Mouse (Mus musculus) stomach, embryonic 16.5 days (tissue): ENCODE data around the gene Sbno1. TPM values are rescaled to one million over a fixed set of nuclear protein-coding genes. Genes with fewer than 3 reads are reported as not detected.

Experiments used
- ATAC-seq: fragments of 200-750 bp; cut with Nextera tagmentation; 2 replicates; pipeline ENCODE4 v1.8.0; 2017; ENCODE audit warnings: moderate number of reproducible peaks, moderate TSS enrichment; ENCODE audit not compliant: insufficient read depth, low FRiP score
- H3K27ac ChIP-seq: fragments of 300-500 bp; sonication (generic); 2 replicates; pipeline ENCODE4 v1.5.1; 2014; ENCODE audit warnings: low read length
- H3K27me3 ChIP-seq: fragments of 300-500 bp; sonication (generic); 2 replicates; pipeline ENCODE4 v1.6.1; 2014; ENCODE audit warnings: low read length, control low read depth, mixed read lengths; ENCODE audit not compliant: control insufficient read depth, insufficient read depth
- H3K36me3 ChIP-seq: fragments of 300-500 bp; sonication (generic); 2 replicates; pipeline ENCODE4 v1.6.1; 2014; ENCODE audit warnings: low read length; ENCODE audit not compliant: control insufficient read depth, insufficient read depth
- H3K4me1 ChIP-seq: fragments of 300-500 bp; sonication (generic); 2 replicates; pipeline ENCODE4 v1.6.1; 2014; ENCODE audit warnings: low read length, control low read depth, mixed read lengths; ENCODE audit not compliant: control insufficient read depth, insufficient read depth
- H3K4me2 ChIP-seq: fragments of 300-500 bp; sonication (generic); 2 replicates; pipeline ENCODE4 v1.6.1; 2014; ENCODE audit warnings: low read depth, low read length, mixed read lengths
- H3K4me3 ChIP-seq: fragments of 300-500 bp; sonication (generic); replicated peaks from 2 replicates; pipeline ENCODE4 v1.5.1; 2014; ENCODE audit warnings: mild to moderate bottlenecking, low read length
- H3K9ac ChIP-seq: fragments of 300-500 bp; sonication (generic); 2 replicates; pipeline ENCODE4 v1.6.1; 2014; ENCODE audit warnings: low read length
- H3K9me3 ChIP-seq: fragments of 300-500 bp; sonication (generic); replicated peaks from 2 replicates; pipeline ENCODE4 v1.6.1; 2016; ENCODE audit warnings: low read length, control low read depth; ENCODE audit not compliant: control insufficient read depth
- WGBS: fragments of 180-500 bp; shearing (Covaris S2); extraction: QIAGEN DNeasy Blood & Tissue Kit; methylation state at CpG from one replicate; pipeline ENCODE4 v1.1.7; 2014; 5-methylcytosine and 5-hydroxymethylcytosine counted together
- microRNA-seq: library from miRNA; unstranded; fragments of <30 nt; microRNA quantifications from one replicate; pipeline ENCODE4, GENCODE M21; 2016
- polyA plus RNA-seq: library from polyadenylated mRNA; unstranded; fragments of >200 nt; fragmentation: Nextera tagmentation; extraction: Ambion mirVana; gene quantifications from 2 replicates; pipeline ENCODE4 v1.2.1, GENCODE M21; 2015

Gene Sbno1
- polyA plus RNA-seq, 1 experiment from 2014 or later: 70.4 TPM

- Histone ChIP-seq H3K27me3 (no peaks in the 10 kb centered on the region), H3K4me2 (no peak overlapping the region), H3K9me3 (no peaks in the 10 kb centered on the region), H3K27ac (no peak overlapping the region), H3K4me3 (no peak overlapping the region), H3K4me1 (peaks cover 17% of the 10 kb centered on the region), H3K36me3 (no peaks in the 10 kb centered on the region), H3K9ac (no peak overlapping the region)
- ATAC-seq: no peak
- WGBS: 84% methylated on average over 9 of the region's 9 CpGs
Measured at GRCm38 (mm10) chr5:124337103-124337502, 88.7 kb downstream of the Sbno1 start.

- no peak overlapping the region for H3K4me2 ChIP-seq
- no peaks in the 10 kb centered on the region for H3K36me3 ChIP-seq
- no peak overlapping the region for H3K4me3 ChIP-seq
- H3K9me3 ChIP-seq: no peaks in the 10 kb centered on the region
- peak; percentile 49; the same call in 1 of the 2 replicates for ATAC-seq
- no peaks in the 10 kb centered on the region for H3K27me3 ChIP-seq
- H3K4me1 ChIP-seq: peaks cover 17% of the 10 kb centered on the region
- peak overlapping the region; percentile 32 for H3K27ac ChIP-seq
- H3K9ac ChIP-seq: 0 out of 2 replicates have a peak overlapping the region, but pooled peaks have one; percentile 10
- 56% methylated on average over 6 of the region's 6 CpGs for WGBS
Measured at GRCm38 (mm10) chr5:124334392-124334791, 91.4 kb downstream of the Sbno1 start.

GRCm38 (mm10) chr5:124330086-124330485 is 95.7 kb downstream of the Sbno1 start:
- no peaks in the 10 kb centered on the region for H3K9me3 ChIP-seq
- peaks cover 9% of the 10 kb centered on the region; the same call in 1 of the 2 replicates for H3K4me1 ChIP-seq
- WGBS: 89% methylated on average over 6 of the region's 6 CpGs
- no peaks in the 10 kb centered on the region for H3K36me3 ChIP-seq
- no peak overlapping the region for H3K4me3 ChIP-seq
- H3K9ac ChIP-seq: no peak overlapping the region
- H3K27me3 ChIP-seq: no peaks in the 10 kb centered on the region
- ATAC-seq: no peak
- no peak overlapping the region for H3K27ac ChIP-seq
- no peak overlapping the region for H3K4me2 ChIP-seq

- no peaks in the 10 kb centered on the region for H3K9me3 ChIP-seq
- no peaks in the 10 kb centered on the region for H3K36me3 ChIP-seq
- H3K27me3 ChIP-seq: no peaks in the 10 kb centered on the region
- WGBS: under 1% methylated on average over 72 of the region's 72 CpGs
- peak within 1 kb of the TSS; percentile 92 for H3K27ac ChIP-seq
- H3K9ac ChIP-seq: peak within 1 kb of the TSS; percentile 78
- peak within 1 kb of the TSS; percentile 75 for H3K4me3 ChIP-seq
- peak; percentile 97 for ATAC-seq
- peak within 1 kb of the TSS; percentile 90 for H3K4me2 ChIP-seq
- H3K4me1 ChIP-seq: peaks cover 9% of the 10 kb centered on the region; the same call in 1 of the 2 replicates
Measured at GRCm38 (mm10) chr5:124327510-124328364, 98.1 kb downstream of the Sbno1 start, which contains the start of the genes Mphosph9 and 2810006K23Rik. Mphosph9 (minus strand) TSS chr5:124327972. 2810006K23Rik (plus strand) TSS chr5:124328089.

- 5% methylated on average over 8 of the region's 8 CpGs for WGBS
Measured at GRCm38 (mm10) chr5:124326829-124327228, 99.0 kb downstream of the Sbno1 start.

More at GRCm38 (mm10) chr5:124326829-124327228, 99.0 kb downstream of the Sbno1 start:
- H3K36me3 ChIP-seq: no peaks in the 10 kb centered on the region
- H3K4me2 ChIP-seq: peak overlapping the region; percentile 57
- no peaks in the 10 kb centered on the region for H3K27me3 ChIP-seq
- H3K9me3 ChIP-seq: no peaks in the 10 kb centered on the region
- ATAC-seq: no peak
- H3K4me3 ChIP-seq: peak overlapping the region; percentile 75
- peak overlapping the region; percentile 92; the same call in 1 of the 2 replicates for H3K27ac ChIP-seq
- peaks cover 9% of the 10 kb centered on the region; the same call in 1 of the 2 replicates for H3K4me1 ChIP-seq
- peak overlapping the region; percentile 78 for H3K9ac ChIP-seq

Small RNA genes within 50 kb of the gene (microRNA-seq; reads per million reads assigned to microRNA genes)
- gene Gm27486: not detected

Other genes with a start within 250 kb of the Sbno1 start
- gene Pitpnm2, start 176.2 kb downstream of the Sbno1 start, polyA plus RNA-seq: 2.4 and 2.6 TPM in 2 replicates
- gene Mphosph9, start 98.0 kb downstream of the Sbno1 start, polyA plus RNA-seq: 7.7 and 8.5 TPM in 2 replicates
- 13.3 and 16.1 TPM in 2 replicates for gene 2810006K23Rik, start 97.9 kb downstream of the Sbno1 start, polyA plus RNA-seq
- 18.6 and 22.0 TPM in 2 replicates for gene Cdk2ap1, start 62.9 kb downstream of the Sbno1 start, polyA plus RNA-seq
- 50.4 and 51.7 TPM in 2 replicates for gene Kmt5a, start 13.9 kb upstream of the Sbno1 start, polyA plus RNA-seq
- gene Rilpl2, start 52.4 kb upstream of the Sbno1 start, polyA plus RNA-seq: 27.4 and 32.0 TPM in 2 replicates
- gene Snrnp35, start 57.1 kb upstream of the Sbno1 start, polyA plus RNA-seq: 22.0 and 24.3 TPM in 2 replicates
- 8.9 and 11.0 TPM in 2 replicates for gene Rilpl1, start 105.4 kb upstream of the Sbno1 start, polyA plus RNA-seq
- gene Tmed2, start 114.7 kb upstream of the Sbno1 start, polyA plus RNA-seq: 641 and 673 TPM in 2 replicates
- gene Ddx55, start 126.9 kb upstream of the Sbno1 start, polyA plus RNA-seq: 12.5 and 15.1 TPM in 2 replicates
- gene Eif2b1, start 153.1 kb upstream of the Sbno1 start, polyA plus RNA-seq: 71.5 and 74.6 TPM in 2 replicates
- 51.2 and 52.2 TPM in 2 replicates for gene Gtf2h3, start 153.1 kb upstream of the Sbno1 start, polyA plus RNA-seq
- 44.0 and 45.6 TPM in 2 replicates for gene Atp6v0a2, start 202.6 kb upstream of the Sbno1 start, polyA plus RNA-seq